Mouse (Mus musculus): Measurements from ENCODE around the gene Tmem184b. TPM values are rescaled to one million over a fixed set of nuclear protein-coding genes. Genes with fewer than 3 reads are reported as not detected.

Tmem184b gene
- polyA plus RNA-seq, 1 experiment: 269 TPM

DNA sequence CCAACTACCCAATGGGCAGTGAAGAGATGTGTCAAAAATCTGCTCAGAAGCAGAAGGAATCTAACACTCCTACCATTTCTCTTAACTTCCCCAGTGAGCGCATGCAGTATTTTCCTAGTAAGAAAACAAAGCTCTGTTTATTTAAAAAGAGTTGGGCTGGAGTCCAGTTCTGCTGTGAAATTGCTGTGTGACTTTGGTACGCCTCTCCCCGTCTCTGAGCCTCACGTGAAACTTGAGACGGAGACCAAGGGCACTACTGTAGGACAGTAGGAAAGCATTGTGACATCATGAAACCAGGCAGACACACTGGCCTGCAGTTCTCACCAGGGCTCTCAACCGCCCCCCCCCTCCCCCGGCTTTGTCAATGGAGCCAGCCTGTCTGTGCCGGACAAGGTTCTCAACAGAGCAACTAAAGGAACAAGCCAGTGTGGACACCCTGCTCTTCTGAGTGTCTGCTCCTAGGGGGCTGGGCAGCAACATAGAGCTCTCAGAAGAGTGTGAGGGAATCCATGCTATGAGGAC is 89.5 kb downstream of the Tmem184b start:
- no peak overlapping the region for H3K4me3 ChIP-seq (replicated peaks; ENCODE audit: extremely low read depth, low read depth, low read length)
- H3K4me1 ChIP-seq (ENCODE audit: control insufficient read depth, insufficient read depth, low read length): no peaks in the 10 kb centered on the region
- TF ChIP-seq CTCF (IDR thresholded peaks at IDR 0.05; ENCODE audit: insufficient read depth, low read length) (no peak), POLR2A (IDR thresholded peaks at IDR 0.05; ENCODE audit: borderline replicate concordance, extremely low read depth, low read depth, low read length) (no peak)
- DNase-seq: no peak
- WGBS: 38% methylated on average over 8 of the region's 8 CpGs

Other genes starting within 250 kb of the Tmem184b start
- gene Sox10, start 238.3 kb downstream of the Tmem184b start, polyA plus RNA-seq (2012; rRNA removed): 1.4 and 3.6 TPM in 2 replicates
- gene Pick1, start 174.4 kb downstream of the Tmem184b start, polyA plus RNA-seq (2012; rRNA removed): 21.2 and 25.9 TPM in 2 replicates
- gene Gm49486, start 174.2 kb downstream of the Tmem184b start, polyA plus RNA-seq (2012; rRNA removed): 0.11 and 0.22 TPM in 2 replicates
- 0.37 and 0.52 TPM in 2 replicates for gene Slc16a8, start 148.8 kb downstream of the Tmem184b start, polyA plus RNA-seq (2012; rRNA removed)
- gene Baiap2l2, start 118.0 kb downstream of the Tmem184b start, polyA plus RNA-seq (2012; rRNA removed): 2.1 and 2.6 TPM in 2 replicates
- gene Pla2g6, start 75.2 kb downstream of the Tmem184b start, polyA plus RNA-seq (2012; rRNA removed): 25.9 and 26.1 TPM in 2 replicates
- gene Maff, start 56.9 kb downstream of the Tmem184b start, polyA plus RNA-seq (2012; rRNA removed): 12.1 and 21.0 TPM in 2 replicates
- 90.8 and 109 TPM in 2 replicates for gene Csnk1e, start 52.0 kb upstream of the Tmem184b start, polyA plus RNA-seq (2012; rRNA removed)
- gene Kcnj4, start 101.7 kb upstream of the Tmem184b start, polyA plus RNA-seq (2012; rRNA removed): not detected in 2 replicates
- 16.9 and 19.4 TPM in 2 replicates for gene Kdelr3, start 112.8 kb upstream of the Tmem184b start, polyA plus RNA-seq (2012; rRNA removed)
- 255 and 299 TPM in 2 replicates for gene Ddx17, start 143.2 kb upstream of the Tmem184b start, polyA plus RNA-seq (2012; rRNA removed)
- 0.10 and 0.12 TPM in 2 replicates for gene Dmc1, start 201.5 kb upstream of the Tmem184b start, polyA plus RNA-seq (2012; rRNA removed)